Mouse (Mus musculus) kidney, adult 2 months (tissue): ENCODE results near the gene Usp29.

Experiments used
- CTCF ChIP-seq: fragments of 200-500 bp; conservative IDR thresholded peaks from 2 replicates; pipeline ENCODE4 v1.5.1; 2011; ENCODE audit warnings: low read depth, mild to moderate bottlenecking, control low read depth, low read length, moderate library complexity, mixed read lengths; ENCODE audit not compliant: insufficient read depth, insufficient read length
- POLR2A ChIP-seq: fragments of 200-500 bp; IDR thresholded peaks from one replicate; pipeline ENCODE4 v1.6.1; 2011; ENCODE audit warnings: low read depth, low read length, control low read depth

- TF ChIP-seq CTCF (no peak), POLR2A (no peak)
Observed at GRCm38 (mm10) chr7:6868831-6869230, 138.5 kb downstream of the Usp29 start.
